Mouse (Mus musculus): ENCODE data around the gene Apobec3. TPM values are rescaled to one million over a fixed set of nuclear protein-coding genes. Genes with fewer than 3 reads are reported as not detected.

The Apobec3 gene
- polyA plus RNA-seq, 1 experiment from 2014 or later: 7.6 TPM

DNA sequence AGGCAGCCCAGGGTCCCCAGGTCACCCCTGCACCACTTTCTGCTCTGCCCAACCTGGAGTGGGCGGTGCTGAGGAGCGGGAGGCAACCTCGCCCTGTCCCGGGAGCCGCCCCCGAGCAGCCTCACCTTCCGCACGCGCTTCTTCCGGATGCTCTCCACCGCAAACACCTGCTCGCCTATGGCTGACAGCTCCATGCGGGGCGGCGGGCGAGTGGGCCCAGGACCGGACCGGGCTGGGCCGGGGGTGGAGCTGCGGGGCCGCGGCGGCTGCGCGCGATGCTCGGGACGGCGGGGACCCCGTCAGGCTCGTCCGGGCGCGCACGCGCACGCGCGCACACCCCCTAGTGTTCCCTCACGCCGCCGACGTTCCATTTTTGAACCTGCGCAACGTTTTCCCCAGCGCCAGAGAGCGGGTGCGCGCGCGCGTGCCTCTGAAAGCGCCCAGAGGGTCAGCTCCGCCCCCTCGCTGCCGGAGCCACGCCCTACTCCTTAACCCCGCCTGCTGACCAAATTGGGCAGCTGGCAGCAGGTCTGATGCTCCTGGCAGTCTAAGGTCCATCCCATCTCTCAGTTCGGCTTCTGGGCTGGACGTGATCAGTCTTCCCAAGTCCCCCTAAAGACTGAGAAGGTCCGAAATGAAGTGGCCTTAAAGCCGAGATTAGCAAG is 41.0 kb downstream of the Apobec3 start:
- DNase-seq (ENCODE audit: low spot score) (peak; percentile 91), ATAC-seq (replicated peaks; ENCODE audit: insufficient number of reproducible peaks, low FRiP score, low TSS enrichment, low read depth) (peak; percentile 58)
- peak overlapping the region; percentile 80 for H3K4me2 ChIP-seq (ENCODE audit: low read depth, low read length)
- WGBS: under 1% methylated on average over 60 of the region's 62 CpGs
- H3K36me3 ChIP-seq (replicated peaks; ENCODE audit: control insufficient read depth, insufficient read depth, low read depth, low read length): no peaks in the 10 kb centered on the region
- H3K9me3 ChIP-seq (replicated peaks; ENCODE audit: control insufficient read depth, low read length): no peaks in the 10 kb centered on the region
- peaks cover 18% of the 10 kb centered on the region for H3K27me3 ChIP-seq (ENCODE audit: control insufficient read depth, insufficient read depth, low read length)
- peak overlapping the region; percentile 64 for H3K4me3 ChIP-seq (ENCODE audit: low read depth, low read length)
- H3K4me1 ChIP-seq (ENCODE audit: control insufficient read depth, insufficient read depth, low read length): peaks cover 6% of the 10 kb centered on the region; the same call in 1 of the 2 replicates
- no peak overlapping the region for H3K27ac ChIP-seq (replicated peaks; ENCODE audit: low read depth, low read length)
- peak overlapping the region; percentile 43 for H3K9ac ChIP-seq (replicated peaks; ENCODE audit: low read length)

DNA sequence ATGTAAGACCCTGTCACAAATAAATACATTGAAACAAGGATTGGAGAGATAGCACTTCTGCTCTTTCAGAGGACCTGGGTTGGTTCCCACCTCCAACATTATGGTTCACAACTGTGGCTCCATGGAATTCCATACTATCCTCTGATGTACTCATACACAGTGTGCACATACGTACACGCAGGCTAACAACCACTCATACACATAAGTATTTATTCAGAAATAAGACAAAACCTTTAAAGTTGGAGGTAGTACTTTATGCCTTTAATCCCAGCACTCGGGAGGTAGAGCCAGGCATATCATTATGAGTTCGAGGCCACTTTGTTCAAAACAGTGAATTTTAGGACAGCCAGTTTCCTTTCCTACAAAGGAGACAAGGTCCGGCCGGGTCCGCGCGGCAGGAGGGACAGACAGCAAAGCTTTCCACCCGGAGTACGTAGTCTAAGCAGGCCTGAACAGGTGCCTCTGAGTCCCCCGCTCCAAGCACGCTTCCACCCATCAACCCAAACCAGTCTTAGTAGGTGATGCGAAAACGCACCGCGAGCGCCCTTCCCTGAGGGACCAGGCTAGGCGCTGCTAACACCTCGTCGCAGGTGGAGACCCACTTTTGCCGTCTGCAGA is 41.7 kb downstream of the Apobec3 start:
- H3K9ac ChIP-seq (replicated peaks; ENCODE audit: low read length): no peak overlapping the region
- H3K4me2 ChIP-seq (ENCODE audit: low read depth, low read length): no peak overlapping the region; the same call in 1 of the 2 replicates
- H3K4me1 ChIP-seq (ENCODE audit: control insufficient read depth, insufficient read depth, low read length): peaks cover 3% of the 10 kb centered on the region; the same call in 1 of the 2 replicates
- no peak overlapping the region for H3K27ac ChIP-seq (replicated peaks; ENCODE audit: low read depth, low read length)
- no peaks in the 10 kb centered on the region for H3K9me3 ChIP-seq (replicated peaks; ENCODE audit: control insufficient read depth, low read length)
- 4% methylated on average over 22 of the region's 22 CpGs for WGBS
- no peaks in the 10 kb centered on the region for H3K36me3 ChIP-seq (replicated peaks; ENCODE audit: control insufficient read depth, insufficient read depth, low read depth, low read length)
- peaks cover 18% of the 10 kb centered on the region for H3K27me3 ChIP-seq (ENCODE audit: control insufficient read depth, insufficient read depth, low read length)
- ATAC-seq (replicated peaks; ENCODE audit: insufficient number of reproducible peaks, low FRiP score, low TSS enrichment, low read depth): 0 out of 2 replicates have a peak, but pooled peaks have one; percentile 2
- no peak overlapping the region for H3K4me3 ChIP-seq (ENCODE audit: low read depth, low read length)
- no peak for DNase-seq (ENCODE audit: low spot score)

DNA sequence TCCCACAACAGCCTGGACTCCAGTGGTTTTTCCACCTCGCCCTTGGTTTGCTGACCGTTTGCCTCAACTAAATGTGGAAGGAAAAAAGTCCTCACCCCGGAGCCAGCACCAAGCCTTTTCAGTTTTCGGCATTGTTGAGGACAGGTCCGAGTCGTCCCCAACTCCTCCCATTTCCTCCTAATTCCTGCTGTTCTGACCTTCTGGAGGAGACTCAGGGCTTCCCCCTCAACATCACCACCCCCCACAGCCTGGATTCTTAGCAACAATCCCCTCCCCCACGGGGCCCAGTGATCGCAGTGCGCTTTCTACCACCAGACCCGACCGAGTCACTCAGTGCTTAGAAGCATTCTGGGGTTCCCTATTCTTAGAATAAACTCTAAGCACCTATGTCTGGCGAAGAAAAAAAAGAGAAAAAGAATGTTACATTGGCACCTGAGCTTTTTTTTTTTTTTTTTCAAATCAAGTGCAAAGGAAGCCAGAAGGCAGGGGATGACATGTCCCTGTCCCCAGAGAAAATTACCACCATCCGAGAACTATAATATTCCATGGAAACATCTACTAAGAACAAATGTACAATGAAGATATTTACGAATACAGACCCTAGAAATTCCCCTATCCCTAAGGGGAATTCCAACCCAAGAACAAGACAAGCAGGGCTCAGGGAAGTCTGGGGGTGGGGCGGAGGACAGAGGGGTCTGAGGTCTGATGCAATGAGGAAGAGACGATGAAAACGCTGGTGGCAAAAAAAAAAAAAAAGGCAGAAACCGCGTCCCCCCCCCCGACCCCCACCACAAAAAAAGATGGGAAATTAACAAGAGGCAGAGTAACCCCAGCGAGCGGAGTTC is 42.4 kb downstream of the Apobec3 start:
- peaks cover 18% of the 10 kb centered on the region for H3K27me3 ChIP-seq (ENCODE audit: control insufficient read depth, insufficient read depth, low read length)
- H3K36me3 ChIP-seq (replicated peaks; ENCODE audit: control insufficient read depth, insufficient read depth, low read depth, low read length): no peaks in the 10 kb centered on the region
- H3K4me2 ChIP-seq (ENCODE audit: low read depth, low read length): peak overlapping the region; percentile 21
- WGBS: under 1% methylated on average over 22 of the region's 22 CpGs
- no peak overlapping the region for H3K27ac ChIP-seq (replicated peaks; ENCODE audit: low read depth, low read length)
- no peak for ATAC-seq (replicated peaks; ENCODE audit: insufficient number of reproducible peaks, low FRiP score, low TSS enrichment, low read depth)
- H3K9ac ChIP-seq (replicated peaks; ENCODE audit: low read length): no peak overlapping the region
- H3K9me3 ChIP-seq (replicated peaks; ENCODE audit: control insufficient read depth, low read length): no peaks in the 10 kb centered on the region
- no peak overlapping the region for H3K4me3 ChIP-seq (ENCODE audit: low read depth, low read length)
- peak; percentile 51 for DNase-seq (ENCODE audit: low spot score)
- H3K4me1 ChIP-seq (ENCODE audit: control insufficient read depth, insufficient read depth, low read length): peaks cover 3% of the 10 kb centered on the region; the same call in 1 of the 2 replicates

DNA sequence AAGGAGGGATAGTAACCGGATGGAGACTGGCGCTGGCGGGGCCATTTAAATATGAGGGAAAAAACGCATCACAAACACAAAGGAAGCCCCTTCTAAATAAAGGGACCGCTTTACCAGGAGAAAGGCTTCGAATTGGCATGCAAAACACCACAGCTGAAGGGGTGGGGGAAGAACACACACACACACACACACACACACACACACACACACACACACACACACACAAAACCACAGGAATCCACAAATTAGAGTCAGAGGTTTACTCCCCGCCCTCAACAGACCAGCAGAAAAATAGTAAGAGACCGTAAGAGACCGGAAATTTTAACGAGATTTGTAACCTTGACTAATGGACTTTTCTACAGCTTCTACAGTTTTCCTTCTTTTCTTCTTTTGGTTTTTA is 43.3 kb downstream of the Apobec3 start:
- no peak overlapping the region for H3K4me3 ChIP-seq (ENCODE audit: low read depth, low read length)
- H3K4me1 ChIP-seq (ENCODE audit: control insufficient read depth, insufficient read depth, low read length): peaks cover 3% of the 10 kb centered on the region; the same call in 1 of the 2 replicates
- ATAC-seq (replicated peaks; ENCODE audit: insufficient number of reproducible peaks, low FRiP score, low TSS enrichment, low read depth) (no peak), DNase-seq (ENCODE audit: low spot score) (peak; percentile 41)
- 2% methylated on average over 10 of the region's 10 CpGs for WGBS
- H3K27me3 ChIP-seq (ENCODE audit: control insufficient read depth, insufficient read depth, low read length): peaks cover 18% of the 10 kb centered on the region
- no peak overlapping the region; the same call in 1 of the 2 replicates for H3K4me2 ChIP-seq (ENCODE audit: low read depth, low read length)
- H3K9me3 ChIP-seq (replicated peaks; ENCODE audit: control insufficient read depth, low read length): no peaks in the 10 kb centered on the region
- H3K27ac ChIP-seq (replicated peaks; ENCODE audit: low read depth, low read length): no peak overlapping the region
- no peaks in the 10 kb centered on the region for H3K36me3 ChIP-seq (replicated peaks; ENCODE audit: control insufficient read depth, insufficient read depth, low read depth, low read length)
- H3K9ac ChIP-seq (replicated peaks; ENCODE audit: low read length): peak overlapping the region; percentile 22; the same call in 1 of the 2 replicates

DNA sequence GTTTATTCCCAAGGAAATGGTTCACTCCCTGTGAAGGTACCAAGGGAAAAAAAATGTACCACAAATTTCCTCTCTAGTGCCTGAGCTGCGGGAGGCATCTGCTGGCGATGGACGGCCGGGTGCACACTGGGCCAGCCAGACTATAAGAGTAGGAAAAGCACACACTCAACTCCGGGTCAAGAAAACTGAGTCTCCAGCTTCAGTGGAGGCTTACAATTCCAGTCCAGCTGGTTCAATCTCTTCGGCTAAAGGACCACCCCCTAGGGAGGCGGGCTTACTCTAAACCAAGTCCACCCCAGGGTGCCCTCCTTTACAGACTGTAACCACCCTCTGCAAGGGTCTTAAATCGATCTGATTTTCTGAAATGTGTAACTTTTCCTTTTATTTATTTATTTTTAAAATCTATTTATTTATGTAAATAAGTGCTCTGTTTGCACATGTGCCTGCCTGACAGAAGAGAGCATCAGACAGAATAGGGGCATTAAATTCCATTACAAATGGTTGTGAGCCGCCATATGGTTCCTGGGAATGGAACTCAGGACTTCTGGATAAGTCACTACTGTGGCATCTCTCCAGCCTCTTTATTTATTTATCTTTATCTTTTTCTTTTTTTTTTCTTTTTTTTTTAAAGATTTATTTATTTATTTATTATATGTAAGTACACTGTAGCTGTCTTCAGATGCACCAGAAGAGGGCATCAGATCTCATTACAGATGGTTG is 44.4 kb downstream of the Apobec3 start:
- Histone ChIP-seq H3K27me3 (ENCODE audit: control insufficient read depth, insufficient read depth, low read length) (peaks cover 18% of the 10 kb centered on the region), H3K9me3 (replicated peaks; ENCODE audit: control insufficient read depth, low read length) (no peaks in the 10 kb centered on the region), H3K9ac (replicated peaks; ENCODE audit: low read length) (no peak overlapping the region), H3K4me3 (ENCODE audit: low read depth, low read length) (no peak overlapping the region), H3K27ac (replicated peaks; ENCODE audit: low read depth, low read length) (no peak overlapping the region), H3K4me1 (ENCODE audit: control insufficient read depth, insufficient read depth, low read length) (peaks cover 3% of the 10 kb centered on the region; the same call in 1 of the 2 replicates), H3K4me2 (ENCODE audit: low read depth, low read length) (no peak overlapping the region), H3K36me3 (replicated peaks; ENCODE audit: control insufficient read depth, insufficient read depth, low read depth, low read length) (no peaks in the 10 kb centered on the region)
- peak; percentile 21 for DNase-seq (ENCODE audit: low spot score)
- ATAC-seq (replicated peaks; ENCODE audit: insufficient number of reproducible peaks, low FRiP score, low TSS enrichment, low read depth): no peak
- 26% methylated on average over 9 of the region's 9 CpGs for WGBS

DNA sequence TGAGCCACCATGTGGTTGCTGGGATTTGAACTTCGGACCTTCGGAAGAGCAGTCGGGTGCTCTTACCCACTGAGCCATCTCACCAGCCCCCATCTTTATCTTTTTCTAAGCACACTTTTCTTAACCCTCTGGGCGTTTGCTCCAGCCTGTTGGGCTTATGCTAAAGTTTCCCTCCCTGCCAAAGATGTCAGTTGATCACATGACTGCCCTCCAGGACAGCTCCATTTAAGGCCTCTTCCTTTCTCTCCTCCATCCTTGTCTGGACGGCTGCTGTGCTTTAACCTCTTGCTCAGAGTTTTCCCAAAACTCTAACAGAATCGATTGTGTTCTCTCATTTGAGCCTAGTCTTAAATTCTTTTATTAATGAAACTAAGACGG is 44.9 kb downstream of the Apobec3 start:
- Histone ChIP-seq H3K9me3 (replicated peaks; ENCODE audit: control insufficient read depth, low read length) (no peaks in the 10 kb centered on the region), H3K4me2 (ENCODE audit: low read depth, low read length) (no peak overlapping the region), H3K27me3 (ENCODE audit: control insufficient read depth, insufficient read depth, low read length) (peaks cover 18% of the 10 kb centered on the region), H3K4me1 (ENCODE audit: control insufficient read depth, insufficient read depth, low read length) (peaks cover 3% of the 10 kb centered on the region; the same call in 1 of the 2 replicates), H3K4me3 (ENCODE audit: low read depth, low read length) (no peak overlapping the region), H3K9ac (replicated peaks; ENCODE audit: low read length) (no peak overlapping the region), H3K27ac (replicated peaks; ENCODE audit: low read depth, low read length) (no peak overlapping the region), H3K36me3 (replicated peaks; ENCODE audit: control insufficient read depth, insufficient read depth, low read depth, low read length) (no peaks in the 10 kb centered on the region)
- no peak for ATAC-seq (replicated peaks; ENCODE audit: insufficient number of reproducible peaks, low FRiP score, low TSS enrichment, low read depth)
- no peak for DNase-seq (ENCODE audit: low spot score)
- WGBS: 73% methylated on average over 7 of the region's 7 CpGs

DNA sequence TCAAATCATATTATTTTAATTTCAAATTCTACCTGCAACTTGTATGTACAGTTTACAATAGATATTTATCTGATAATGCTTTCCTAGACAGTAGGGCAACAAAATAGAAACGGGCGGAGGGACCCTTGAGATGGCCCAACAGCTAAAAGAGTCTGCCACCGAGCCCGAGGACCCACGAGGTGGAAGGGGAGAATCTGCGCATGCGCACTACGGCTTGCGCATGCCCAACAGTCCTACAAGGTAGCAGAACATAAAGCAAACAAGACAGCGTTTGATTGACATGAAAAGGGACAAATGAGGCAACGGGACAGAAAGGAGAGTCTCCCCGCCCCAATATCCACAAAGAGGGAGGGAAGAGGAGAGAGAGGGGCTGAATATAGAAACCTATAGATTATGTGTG is 47.6 kb downstream of the Apobec3 start:
- ATAC-seq (replicated peaks; ENCODE audit: insufficient number of reproducible peaks, low FRiP score, low TSS enrichment, low read depth) (no peak), DNase-seq (ENCODE audit: low spot score) (no peak)
- Histone ChIP-seq H3K4me3 (ENCODE audit: low read depth, low read length) (no peak overlapping the region), H3K4me2 (ENCODE audit: low read depth, low read length) (no peak overlapping the region), H3K27ac (replicated peaks; ENCODE audit: low read depth, low read length) (no peak overlapping the region), H3K9me3 (replicated peaks; ENCODE audit: control insufficient read depth, low read length) (no peaks in the 10 kb centered on the region), H3K36me3 (replicated peaks; ENCODE audit: control insufficient read depth, insufficient read depth, low read depth, low read length) (no peaks in the 10 kb centered on the region), H3K9ac (replicated peaks; ENCODE audit: low read length) (no peak overlapping the region), H3K4me1 (ENCODE audit: control insufficient read depth, insufficient read depth, low read length) (no peaks in the 10 kb centered on the region), H3K27me3 (ENCODE audit: control insufficient read depth, insufficient read depth, low read length) (no peaks in the 10 kb centered on the region)
- 91% methylated on average over 12 of the region's 12 CpGs for whole genome bisulfite sequencing
